Mouse (Mus musculus) kidney, postnatal 10 days (tissue): Measurements from ENCODE around the gene Vav1.

ENCODE experiments used
- DNase-seq: peaks from one replicate; pipeline ENCODE4 v3.0.0; 2021; ENCODE audit warnings: mixed read lengths

Vav1 gene

GRCm38 (mm10) chr17:57339298-57339697 is 60.4 kb downstream of the Vav1 start:
- DNase-seq = no peak

DNA sequence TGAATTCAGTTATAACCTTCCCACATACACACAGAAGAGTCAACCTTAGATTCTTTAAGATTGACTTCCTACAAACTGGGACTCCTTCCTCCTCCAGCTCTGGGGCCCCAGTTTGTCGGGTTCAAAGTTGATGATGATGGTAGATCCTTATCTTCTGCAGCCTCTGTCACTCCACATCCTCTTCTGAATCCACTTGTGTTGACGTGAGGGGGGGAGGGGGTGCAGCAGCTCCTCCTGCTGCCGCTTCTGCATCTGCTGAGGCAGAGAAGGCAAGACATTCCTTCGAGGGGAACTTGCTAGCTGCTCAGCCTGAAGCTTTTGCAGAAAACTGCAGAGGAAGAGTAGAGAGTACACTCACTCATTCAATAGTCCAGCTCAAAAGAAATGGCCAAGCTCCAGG is 62.7 kb downstream of the Vav1 start:
- no peak for DNase-seq

GRCm38 (mm10) chr17:57344029-57344707 is 65.3 kb downstream of the Vav1 start:
- no peak for DNase-seq

- DNase-seq = no peak
Observed at GRCm38 (mm10) chr17:57347017-57347416, 68.1 kb downstream of the Vav1 start.

DNA sequence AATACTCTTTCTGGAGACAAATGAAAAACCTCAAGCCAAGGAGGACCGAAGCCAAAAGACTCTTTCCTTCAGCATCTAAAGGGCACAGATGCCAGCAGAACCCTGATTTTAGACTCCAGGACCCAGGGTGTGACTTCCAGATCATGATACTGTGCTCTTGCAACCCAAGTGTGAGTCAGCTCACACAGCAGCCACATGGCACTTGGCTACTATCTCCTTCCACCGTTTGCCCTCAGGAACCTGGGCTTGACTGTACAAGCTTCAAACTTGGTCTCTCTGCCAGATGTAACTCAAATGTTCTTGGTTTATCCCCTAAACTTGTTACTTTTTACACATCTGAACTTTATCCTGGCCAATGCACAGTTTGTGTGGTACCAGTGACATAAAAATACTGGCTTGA is 68.9 kb downstream of the Vav1 start:
- no peak for DNase-seq

DNA sequence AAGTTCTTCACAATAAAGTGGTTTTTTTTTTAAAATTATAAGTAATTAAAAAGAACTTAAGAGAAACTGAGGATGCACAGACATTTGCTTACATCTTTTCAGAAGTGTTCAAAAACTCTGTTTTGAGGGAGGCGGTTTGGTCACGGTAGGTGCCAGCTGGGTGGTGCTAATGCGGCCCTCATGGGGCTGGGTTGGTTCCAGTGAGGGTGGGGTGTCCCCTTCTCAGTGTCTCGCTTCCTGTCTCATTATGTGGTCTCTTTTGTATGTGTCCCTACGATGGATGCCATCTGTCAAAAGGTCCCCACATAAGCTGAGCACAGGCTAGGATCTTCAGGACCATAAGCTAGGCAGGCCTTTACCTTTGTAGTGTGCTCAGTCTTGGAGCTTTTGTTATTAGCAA is 70.2 kb downstream of the Vav1 start:
- no peak for DNase-seq

DNA sequence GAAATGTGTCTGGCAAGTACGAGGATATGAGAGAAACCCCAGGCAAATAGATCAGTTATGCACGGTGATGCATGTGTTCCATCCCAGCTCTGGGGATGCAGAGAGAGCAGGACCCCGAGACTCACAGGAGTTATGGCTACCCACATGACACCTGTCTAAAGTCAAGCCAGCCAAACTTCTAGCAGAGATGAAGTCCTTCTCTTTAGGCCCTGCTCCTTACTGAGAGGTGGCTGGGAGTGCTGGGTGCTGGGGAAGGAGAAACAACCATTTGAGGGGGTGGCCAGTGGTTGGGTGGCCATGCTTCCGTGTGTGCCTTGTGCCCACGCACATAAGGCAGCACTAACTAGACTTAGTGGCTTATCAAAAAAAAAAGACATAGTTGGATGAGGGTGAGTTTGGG is 71.3 kb downstream of the Vav1 start:
- no peak for DNase-seq

DNA sequence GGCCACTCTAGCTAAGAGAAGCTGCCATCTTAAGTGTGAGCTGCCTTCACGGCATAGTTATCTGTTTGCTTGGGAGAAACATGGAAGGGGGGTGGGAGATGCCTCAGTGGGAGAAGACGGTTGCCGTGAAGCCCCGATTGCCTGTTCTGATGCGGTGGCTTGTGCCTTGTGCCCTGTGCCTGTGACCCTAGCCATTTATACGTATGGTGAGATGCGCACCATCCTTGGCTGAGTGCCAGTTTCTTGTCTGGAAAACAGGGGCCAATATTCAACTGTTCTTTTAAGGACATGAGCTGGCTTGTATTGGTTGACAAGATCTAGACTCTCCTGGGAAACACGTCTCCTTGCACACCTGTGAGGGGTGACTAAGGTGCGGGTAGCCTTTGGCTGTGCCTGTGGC is 72.2 kb downstream of the Vav1 start:
- DNase-seq = no peak

DNA sequence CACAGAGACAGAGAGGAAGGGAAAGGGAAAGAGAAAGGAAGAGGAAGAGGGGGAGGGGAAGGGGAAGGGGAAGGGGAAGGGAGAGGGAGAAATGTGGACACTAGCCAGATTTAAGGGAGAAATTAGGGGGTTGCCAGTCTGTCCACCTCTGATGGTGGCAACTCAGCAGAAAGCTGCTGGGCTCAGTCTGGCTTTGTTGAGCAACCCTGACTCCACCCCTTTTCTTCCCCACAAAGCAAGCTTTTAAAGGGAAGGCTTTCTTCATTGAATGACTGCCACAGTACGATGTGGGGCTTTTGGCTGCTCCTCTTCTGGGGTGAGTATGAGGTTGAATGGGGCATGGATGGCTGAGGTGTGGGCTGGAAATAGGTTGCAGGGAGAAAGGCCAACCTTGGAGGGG is 79.5 kb downstream of the Vav1 start, which contains the start of gene Adgre1:
TSS of gene Adgre1 (plus strand) at position 251 of the 400 bp plus-strand sequence.
- no peak for DNase-seq

GRCm38 (mm10) chr17:57359485-57360241 is 80.8 kb downstream of the Vav1 start:
- no peak for DNase-seq
